Mouse (Mus musculus) G1E (cell line): ENCODE data around the gene Srrm4.

Experiments
- CTCF ChIP-seq: IDR thresholded peaks from 2 replicates; pipeline ENCODE4 v1.5.1; 2012; ENCODE audit warnings: low read depth, low read length, inconsistent platforms, mixed read lengths
- GATA1 ChIP-seq: IDR thresholded peaks from 2 replicates; pipeline ENCODE4 v1.6.1; 2012; ENCODE audit warnings: borderline replicate concordance, low read length, inconsistent platforms, mixed read lengths
- GATA2 ChIP-seq: IDR thresholded peaks from 2 replicates; pipeline ENCODE4 v1.6.1; 2012; ENCODE audit warnings: low read depth, low read length, inconsistent platforms, borderline replicate concordance
- POLR2AphosphoS5 ChIP-seq: IDR thresholded peaks from 2 replicates; pipeline ENCODE4 v1.6.1; 2012; ENCODE audit warnings: low read depth, low read length, inconsistent platforms; ENCODE audit not compliant: insufficient replicate concordance

DNA sequence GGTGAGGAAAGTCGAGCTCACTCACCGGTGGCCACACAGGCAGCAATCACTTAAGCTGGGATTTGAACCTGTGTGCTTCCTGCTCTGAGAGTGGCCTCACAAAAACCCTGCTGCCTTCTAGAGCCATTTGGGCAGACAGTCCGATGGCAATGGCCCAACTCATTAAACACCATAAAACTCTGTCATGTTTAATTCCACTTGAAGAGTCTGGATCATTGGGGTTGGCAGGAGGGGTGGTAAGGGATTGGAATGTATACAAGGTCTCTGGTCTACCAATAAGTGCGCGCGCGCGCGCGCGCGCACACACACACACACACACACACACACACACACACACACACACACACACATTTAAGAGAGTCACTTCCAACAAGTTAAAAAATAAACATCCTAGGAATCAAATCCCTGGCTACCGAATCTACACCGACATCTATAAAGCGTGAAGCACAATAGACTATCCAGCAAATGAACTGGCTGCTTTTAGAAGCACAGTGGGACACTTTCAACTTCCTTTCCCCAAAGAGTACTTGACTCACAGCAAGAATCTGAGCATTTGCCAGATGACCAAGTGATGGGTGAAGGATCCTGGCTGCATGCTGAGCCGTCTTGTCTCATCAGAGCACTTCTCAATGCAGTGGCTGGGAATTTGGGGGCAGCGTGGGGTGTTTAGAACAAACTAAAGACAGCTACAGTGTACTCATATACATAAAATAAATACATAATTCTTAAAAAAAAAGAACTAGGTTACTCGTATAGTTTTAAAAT is 112.8 kb downstream of the Srrm4 start:
- TF ChIP-seq GATA1 (no peak), CTCF (no peak), GATA2 (no peak), POLR2AphosphoS5 (no peak)
